Mouse (Mus musculus) cerebellum, postnatal 25 days (tissue): Measurements from ENCODE around the gene Ier5.

Source experiments
- DNase-seq, 2 experiments: peaks; one replicate each; pipeline ENCODE4 v3.0.0; 2021; ENCODE audit warnings: mixed read lengths in 2 of 2

Ier5 gene

DNA sequence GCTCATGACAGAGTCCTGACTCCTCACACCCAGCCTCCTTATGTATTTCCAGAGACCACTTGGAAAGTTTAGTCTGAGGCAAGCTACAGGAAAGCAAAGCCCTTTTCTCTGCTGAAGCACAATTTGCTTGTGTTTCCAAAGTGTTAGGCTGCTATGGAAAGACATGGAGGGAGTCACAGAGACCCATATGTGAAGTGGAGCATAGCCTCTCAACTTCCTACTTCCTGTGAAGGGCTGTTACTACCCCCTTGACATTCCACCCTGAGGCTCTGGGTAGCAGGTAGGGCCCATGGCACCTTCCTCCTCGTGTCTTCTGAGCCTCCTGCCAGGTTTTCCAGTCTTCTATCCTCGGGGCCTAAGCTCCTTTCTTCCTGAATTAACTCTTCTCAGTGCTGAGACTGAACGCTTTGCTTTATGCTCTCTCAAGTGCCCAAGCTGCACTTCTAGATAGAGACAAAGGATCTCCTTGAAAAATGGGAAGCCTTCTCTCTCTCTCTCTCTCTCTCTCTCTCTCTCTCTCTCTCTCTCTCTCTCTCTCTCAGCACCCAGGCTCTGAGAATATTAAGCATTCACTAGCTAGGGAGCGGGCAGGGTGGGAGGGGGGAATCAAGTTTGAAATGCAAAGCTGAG, 47.2 kb downstream of the Ier5 start:
- DNase-seq = no peak

DNA sequence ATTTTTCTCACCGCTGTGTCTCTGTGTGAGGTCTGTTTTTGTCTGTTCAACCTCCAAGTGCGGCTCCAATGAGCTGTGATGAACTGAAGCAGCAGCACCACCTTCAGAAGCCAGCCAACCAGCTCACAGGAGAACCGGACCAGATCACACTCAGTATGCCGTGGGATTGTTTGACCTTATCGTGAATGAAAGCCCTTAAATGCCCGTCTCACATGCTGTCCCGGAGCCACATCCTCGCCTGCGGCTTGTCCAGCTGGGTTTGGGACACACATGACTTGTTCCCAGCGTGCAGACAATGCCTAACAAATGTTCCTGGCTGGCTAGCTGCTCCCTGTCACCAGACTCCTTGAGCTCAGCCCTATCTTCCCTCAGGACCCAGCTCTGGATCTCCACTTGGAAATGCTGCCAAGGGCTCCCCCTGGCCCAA, 47.7 kb downstream of the Ier5 start:
- peak; percentile 73 for DNase-seq

DNA sequence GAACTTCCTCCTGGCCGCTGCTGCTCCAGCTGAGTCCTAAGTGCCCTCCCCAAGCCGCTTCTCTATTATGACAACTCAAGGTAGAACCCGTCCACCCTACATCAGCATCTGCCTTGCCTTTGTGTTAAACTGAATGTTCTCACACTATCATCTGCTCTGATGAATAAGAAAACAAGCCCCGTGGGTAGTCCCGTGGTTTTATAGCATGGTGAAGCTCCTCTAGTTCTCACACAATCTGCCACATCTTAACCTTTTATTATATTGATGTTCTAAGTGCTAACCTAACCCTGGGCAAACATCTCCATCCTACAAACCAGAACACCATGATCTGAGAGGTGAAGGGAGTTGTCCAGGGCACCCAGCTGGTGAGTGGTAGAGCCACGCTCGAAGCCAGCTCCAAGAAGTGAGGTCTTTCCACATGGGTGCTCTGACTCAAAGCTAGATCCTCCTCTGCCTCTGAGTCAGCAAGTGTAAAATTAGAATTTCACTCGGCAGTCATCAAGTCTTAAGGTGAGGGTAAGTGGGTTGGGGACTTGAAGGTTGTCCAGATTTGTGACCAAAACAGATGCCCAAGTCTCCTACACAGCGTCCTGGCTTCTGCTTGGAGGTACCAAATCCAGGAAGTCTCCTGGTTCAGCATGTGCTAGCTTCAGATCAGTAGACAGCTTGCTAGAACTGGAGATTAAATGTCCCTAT, 48.4 kb downstream of the Ier5 start:
- DNase-seq = no peak

GRCm38 (mm10) chr1:155050174-155050573, 49.3 kb downstream of the Ier5 start:
- DNase-seq = peak in 1 of 2 experiments; percentile 37

- peak; percentile 96 to 98 for DNase-seq
These were observed 50.5 kb downstream of the Ier5 start for GRCm38 (mm10) chr1:155048947-155049346.
